Mouse (Mus musculus): ENCODE measurements around the gene Itgb2l. TPM values are rescaled to one million over a fixed set of nuclear protein-coding genes. Genes with fewer than 3 reads are reported as not detected.

Itgb2l gene
- total RNA-seq, 1 experiment: not detected

DNA sequence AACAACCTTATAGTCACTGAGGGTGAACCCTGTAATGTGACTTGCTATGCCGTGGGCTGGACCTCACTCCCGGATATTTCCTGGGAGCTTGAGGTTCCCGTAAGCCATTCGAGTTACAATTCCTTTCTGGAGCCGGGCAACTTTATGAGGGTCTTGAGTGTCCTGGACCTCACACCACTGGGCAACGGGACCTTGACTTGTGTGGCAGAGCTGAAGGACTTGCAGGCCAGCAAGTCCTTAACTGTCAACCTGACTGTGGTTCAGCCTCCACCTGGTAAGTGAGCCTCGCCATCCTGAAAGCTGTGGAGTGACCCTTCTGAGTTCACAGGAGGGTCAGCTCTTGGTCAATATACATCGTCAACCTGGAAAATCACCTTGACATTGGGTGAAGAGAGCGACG, 65.3 kb downstream of the Itgb2l start:
- in situ Hi-C loops (cut with MboI; ENCODE audit: low sequenced_read_pairs in 2 of 2, unreplicated experiment in 2 of 2): no loop called here
- Histone ChIP-seq H3K27ac (ENCODE audit: insufficient read depth, low read depth, low read length, poor library complexity, severe bottlenecking) (no peak overlapping the region), H3K36me3 (ENCODE audit: control insufficient read depth, insufficient read depth, low read length, poor library complexity, severe bottlenecking) (no peaks in the 10 kb centered on the region), H3K9ac (ENCODE audit: insufficient read depth, low read depth, low read length, poor library complexity, severe bottlenecking) (no peak overlapping the region), H3K9me3 (ENCODE audit: control insufficient read depth, insufficient read depth, low read depth, low read length) (no peaks in the 10 kb centered on the region), H3K4me1 (ENCODE audit: control insufficient read depth in 2 of 2, insufficient read depth in 2 of 2, low read length in 2 of 2, poor library complexity in 1 of 2) (no peaks in the 10 kb centered on the region), H3K4me3 (ENCODE audit: insufficient read depth in 1 of 2, low read depth in 1 of 2, low read length in 2 of 2, poor library complexity in 1 of 2, severe bottlenecking in 1 of 2) (no peak overlapping the region)
- no peak for DNase-seq (ENCODE audit: low read depth, low spot score)
- TF ChIP-seq ZNF384 (IDR thresholded peaks at IDR 0.05; ENCODE audit: low read depth, low read length) (no peak), ZC3H11A (IDR thresholded peaks at IDR 0.05; ENCODE audit: borderline replicate concordance, low read depth, low read length) (no peak), MAFK (IDR thresholded peaks at IDR 0.05; ENCODE audit: insufficient read depth, low read depth, low read length) (no peak), CHD2 (IDR thresholded peaks at IDR 0.05; ENCODE audit: low read depth, low read length) (no peak), HCFC1 (IDR thresholded peaks at IDR 0.05; ENCODE audit: borderline replicate concordance, insufficient read depth, low read length) (no peak)

- no peaks in the 10 kb centered on the region for H3K4me1 ChIP-seq (ENCODE audit: control insufficient read depth in 2 of 2, insufficient read depth in 2 of 2, low read length in 2 of 2, poor library complexity in 1 of 2)
- TF ChIP-seq ZC3H11A (IDR thresholded peaks at IDR 0.05; ENCODE audit: borderline replicate concordance, low read depth, low read length): no peak
- no peak for TF ChIP-seq CHD2 (IDR thresholded peaks at IDR 0.05; ENCODE audit: low read depth, low read length)
- no peak for TF ChIP-seq HCFC1 (IDR thresholded peaks at IDR 0.05; ENCODE audit: borderline replicate concordance, insufficient read depth, low read length)
- TF ChIP-seq ZNF384 (IDR thresholded peaks at IDR 0.05; ENCODE audit: low read depth, low read length): no peak
- TF ChIP-seq MAFK (IDR thresholded peaks at IDR 0.05; ENCODE audit: insufficient read depth, low read depth, low read length): no peak
- no peak overlapping the region for H3K4me3 ChIP-seq (ENCODE audit: insufficient read depth in 1 of 2, low read depth in 1 of 2, low read length in 2 of 2, poor library complexity in 1 of 2, severe bottlenecking in 1 of 2)
- no peak overlapping the region for H3K9ac ChIP-seq (ENCODE audit: insufficient read depth, low read depth, low read length, poor library complexity, severe bottlenecking)
- no peaks in the 10 kb centered on the region for H3K36me3 ChIP-seq (ENCODE audit: control insufficient read depth, insufficient read depth, low read length, poor library complexity, severe bottlenecking)
- no peaks in the 10 kb centered on the region for H3K9me3 ChIP-seq (ENCODE audit: control insufficient read depth, insufficient read depth, low read depth, low read length)
- DNase-seq (ENCODE audit: low read depth, low spot score): no peak
- in situ Hi-C loops (cut with MboI; ENCODE audit: low sequenced_read_pairs in 2 of 2, unreplicated experiment in 2 of 2): no loop called here
- no peak overlapping the region for H3K27ac ChIP-seq (ENCODE audit: insufficient read depth, low read depth, low read length, poor library complexity, severe bottlenecking)
Measured at GRCm38 (mm10) chr16:96376342-96376741, 67.1 kb downstream of the Itgb2l start.

DNA sequence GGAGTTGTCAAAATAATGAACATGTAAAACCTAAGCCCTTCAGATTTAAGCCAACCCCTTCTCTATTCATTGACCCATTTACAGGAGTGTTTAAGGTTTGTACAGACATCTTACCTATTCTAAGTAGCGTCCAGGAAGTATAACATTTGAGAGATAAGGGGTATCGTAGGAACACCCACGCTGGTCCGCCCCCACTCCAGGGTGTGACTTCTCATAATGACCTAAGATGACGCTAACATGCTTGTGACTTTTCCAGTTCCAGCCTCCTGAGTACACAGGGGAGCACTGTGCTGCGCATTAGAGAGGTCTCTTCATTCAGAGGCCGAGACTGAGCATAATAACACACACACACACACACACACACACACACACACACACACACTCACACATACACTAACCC, 67.9 kb downstream of the Itgb2l start:
- DNase-seq (ENCODE audit: low read depth, low spot score): no peak
- Histone ChIP-seq H3K27ac (ENCODE audit: insufficient read depth, low read depth, low read length, poor library complexity, severe bottlenecking) (no peak overlapping the region), H3K9ac (ENCODE audit: insufficient read depth, low read depth, low read length, poor library complexity, severe bottlenecking) (no peak overlapping the region), H3K4me3 (ENCODE audit: insufficient read depth in 1 of 2, low read depth in 1 of 2, low read length in 2 of 2, poor library complexity in 1 of 2, severe bottlenecking in 1 of 2) (no peak overlapping the region), H3K9me3 (ENCODE audit: control insufficient read depth, insufficient read depth, low read depth, low read length) (no peaks in the 10 kb centered on the region), H3K36me3 (ENCODE audit: control insufficient read depth, insufficient read depth, low read length, poor library complexity, severe bottlenecking) (no peaks in the 10 kb centered on the region), H3K4me1 (ENCODE audit: control insufficient read depth in 2 of 2, insufficient read depth in 2 of 2, low read length in 2 of 2, poor library complexity in 1 of 2) (no peaks in the 10 kb centered on the region; a peak in 1 of 4 replicates)
- in situ Hi-C loops (cut with MboI; ENCODE audit: low sequenced_read_pairs in 2 of 2, unreplicated experiment in 2 of 2): no loop called here
- TF ChIP-seq CHD2 (IDR thresholded peaks at IDR 0.05; ENCODE audit: low read depth, low read length) (no peak), HCFC1 (IDR thresholded peaks at IDR 0.05; ENCODE audit: borderline replicate concordance, insufficient read depth, low read length) (no peak), ZNF384 (IDR thresholded peaks at IDR 0.05; ENCODE audit: low read depth, low read length) (no peak), MAFK (IDR thresholded peaks at IDR 0.05; ENCODE audit: insufficient read depth, low read depth, low read length) (no peak), ZC3H11A (IDR thresholded peaks at IDR 0.05; ENCODE audit: borderline replicate concordance, low read depth, low read length) (no peak)

DNA sequence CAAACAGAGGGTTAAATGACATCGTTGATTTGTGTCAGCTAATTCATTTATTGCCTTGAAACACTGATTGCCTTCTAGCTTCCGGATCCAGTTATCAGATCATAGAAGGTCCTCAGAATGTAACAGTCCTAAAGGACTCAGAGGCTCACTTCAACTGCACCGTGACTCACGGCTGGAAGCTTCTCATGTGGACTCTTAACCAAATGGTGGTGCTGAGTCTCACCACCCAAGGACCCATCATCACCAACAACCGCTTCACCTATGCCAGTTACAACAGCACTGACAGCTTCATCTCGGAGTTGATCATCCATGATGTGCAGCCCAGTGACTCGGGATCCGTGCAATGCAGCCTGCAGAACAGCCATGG, 70.7 kb downstream of the Itgb2l start:
- no peak overlapping the region for H3K27ac ChIP-seq (ENCODE audit: insufficient read depth, low read depth, low read length, poor library complexity, severe bottlenecking)
- TF ChIP-seq MAFK (IDR thresholded peaks at IDR 0.05; ENCODE audit: insufficient read depth, low read depth, low read length) (no peak), CHD2 (IDR thresholded peaks at IDR 0.05; ENCODE audit: low read depth, low read length) (no peak), HCFC1 (IDR thresholded peaks at IDR 0.05; ENCODE audit: borderline replicate concordance, insufficient read depth, low read length) (no peak), ZC3H11A (IDR thresholded peaks at IDR 0.05; ENCODE audit: borderline replicate concordance, low read depth, low read length) (no peak), ZNF384 (IDR thresholded peaks at IDR 0.05; ENCODE audit: low read depth, low read length) (no peak)

More for the DNA sequence above, 70.7 kb downstream of the Itgb2l start:
- in situ Hi-C loops (cut with MboI; ENCODE audit: low sequenced_read_pairs in 2 of 2, unreplicated experiment in 2 of 2): no loop called here
- no peaks in the 10 kb centered on the region; a peak in 1 of 4 replicates for H3K4me1 ChIP-seq (ENCODE audit: control insufficient read depth in 2 of 2, insufficient read depth in 2 of 2, low read length in 2 of 2, poor library complexity in 1 of 2)
- no peak overlapping the region for H3K9ac ChIP-seq (ENCODE audit: insufficient read depth, low read depth, low read length, poor library complexity, severe bottlenecking)
- no peak for DNase-seq (ENCODE audit: low read depth, low spot score)
- no peaks in the 10 kb centered on the region for H3K9me3 ChIP-seq (ENCODE audit: control insufficient read depth, insufficient read depth, low read depth, low read length)
- no peak overlapping the region for H3K4me3 ChIP-seq (ENCODE audit: insufficient read depth in 1 of 2, low read depth in 1 of 2, low read length in 2 of 2, poor library complexity in 1 of 2, severe bottlenecking in 1 of 2)
- no peaks in the 10 kb centered on the region for H3K36me3 ChIP-seq (ENCODE audit: control insufficient read depth, insufficient read depth, low read length, poor library complexity, severe bottlenecking)

Other genes with a start within 250 kb of the Itgb2l start
- gene Sh3bgr, start 243.2 kb downstream of the Itgb2l start, total RNA-seq (2012; rRNA removed): 1.9 and 3.2 TPM in 2 replicates
- gene B3galt5, start 207.8 kb downstream of the Itgb2l start, total RNA-seq (2012; rRNA removed): 0.05 TPM in 1 of 2 replicates, not detected in the other
- gene Pcp4, start 24.0 kb upstream of the Itgb2l start, total RNA-seq (2012; rRNA removed): not detected in 2 replicates

Data from ES-E14 (cell line).